Mouse (Mus musculus): ENCODE measurements around the gene Ctcf. TPM values are rescaled to one million over a fixed set of nuclear protein-coding genes. Genes with fewer than 3 reads are reported as not detected.
A peak's percentile ranks its signal among the peaks of the same experiment; 100 is the strongest.

The Ctcf gene
- polyA plus RNA-seq, 1 experiment from 2014 or later, result 103 TPM

DNA sequence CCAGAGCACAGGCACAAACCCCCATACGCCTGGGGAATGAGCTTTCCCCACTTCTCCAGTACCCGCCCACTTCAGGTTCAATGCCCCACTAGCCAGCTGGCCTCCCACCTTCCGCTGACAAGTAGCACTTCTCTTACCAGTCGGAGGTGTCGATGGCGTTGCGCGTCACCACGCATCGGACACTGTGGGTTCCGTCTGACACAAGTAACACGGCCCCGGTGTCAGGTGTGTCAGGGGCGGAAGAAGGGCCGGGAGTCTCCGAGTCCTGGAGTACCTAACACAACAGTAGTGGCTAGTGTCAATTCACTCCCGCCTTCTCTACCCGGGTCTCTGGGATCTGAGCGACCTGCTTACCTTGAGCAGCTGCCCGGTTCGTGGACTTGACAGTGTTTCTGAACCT lies 64.2 kb downstream of the Ctcf start:
- 0% methylated on average over 21 of the region's 21 CpGs for WGBS
- no peak for DNase-seq (ENCODE audit: low spot score)
- Histone ChIP-seq H3K27me3 (ENCODE audit: insufficient read depth, poor library complexity, severe bottlenecking) (peaks cover 2% of the 10 kb centered on the region; the same call in 1 of the 2 replicates), H3K36me3 (peaks cover 48% of the 10 kb centered on the region), H3K9me3 (no peaks in the 10 kb centered on the region), H3K4me1 (peaks cover 26% of the 10 kb centered on the region), H3K4me3 (peak overlapping the region; percentile 81), H3K27ac (peak overlapping the region; percentile 85)

DNA sequence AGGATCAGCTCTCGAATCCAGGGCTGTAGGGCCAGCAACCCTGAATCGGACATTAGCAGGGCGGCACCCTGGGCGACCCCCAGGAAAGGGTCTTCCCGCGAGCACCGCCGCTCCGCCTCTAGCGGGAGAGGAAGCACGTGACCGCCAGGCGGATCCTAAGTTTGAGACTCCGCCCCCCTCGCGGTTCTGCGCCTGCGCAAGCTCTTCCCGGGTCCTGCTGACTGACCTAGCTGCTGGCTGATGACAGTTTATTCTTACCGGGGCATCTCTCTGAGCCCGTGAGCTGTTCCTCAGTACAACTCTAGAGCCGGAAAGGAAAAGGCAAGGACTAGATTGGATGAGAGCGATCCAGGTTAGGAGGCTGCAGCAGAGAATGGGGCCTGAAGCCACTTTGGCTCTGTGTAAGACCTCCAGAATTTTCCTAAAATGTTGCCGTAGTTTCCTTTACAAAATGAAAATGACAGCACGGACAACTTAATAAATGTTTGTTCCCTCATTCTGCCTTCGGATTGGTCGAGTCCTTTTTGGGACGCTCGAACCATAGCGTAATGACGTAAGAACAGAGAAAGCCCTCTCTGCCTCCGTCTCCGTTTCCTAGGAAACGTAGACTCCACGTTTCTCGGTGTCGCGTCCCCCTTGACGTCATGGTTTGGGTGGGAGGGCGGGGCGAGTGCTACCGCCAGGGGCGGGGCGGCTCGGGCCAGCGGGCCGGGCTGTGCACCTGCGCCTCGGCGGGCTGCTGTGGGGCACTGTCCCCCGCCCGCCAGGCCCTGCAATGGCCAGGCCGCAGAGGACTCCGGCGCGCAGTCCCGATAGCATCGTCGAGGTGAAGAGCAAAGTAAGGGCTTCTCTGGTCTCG lies 64.8 kb downstream of the Ctcf start, which contains the start of the genes Acd and Pard6a:
Acd (minus strand) TSS at position 137 of the 859 bp plus-strand sequence.
Pard6a (plus strand) TSS at position 183 of the 859 bp plus-strand sequence.
- H3K4me1 ChIP-seq, result peaks cover 27% of the 10 kb centered on the region
- H3K4me3 ChIP-seq, result peak within 1 kb of the TSS; percentile 81
- H3K27ac ChIP-seq, result peak within 1 kb of the TSS; percentile 85
- H3K27me3 ChIP-seq (ENCODE audit: insufficient read depth, poor library complexity, severe bottlenecking), result no peaks in the 10 kb centered on the region; the same call in 1 of the 2 replicates
- H3K9me3 ChIP-seq, result no peaks in the 10 kb centered on the region
- peaks cover 47% of the 10 kb centered on the region for H3K36me3 ChIP-seq
- peak; percentile 98 for DNase-seq (ENCODE audit: low spot score)
- WGBS, result under 1% methylated on average over 60 of the region's 60 CpGs

DNA sequence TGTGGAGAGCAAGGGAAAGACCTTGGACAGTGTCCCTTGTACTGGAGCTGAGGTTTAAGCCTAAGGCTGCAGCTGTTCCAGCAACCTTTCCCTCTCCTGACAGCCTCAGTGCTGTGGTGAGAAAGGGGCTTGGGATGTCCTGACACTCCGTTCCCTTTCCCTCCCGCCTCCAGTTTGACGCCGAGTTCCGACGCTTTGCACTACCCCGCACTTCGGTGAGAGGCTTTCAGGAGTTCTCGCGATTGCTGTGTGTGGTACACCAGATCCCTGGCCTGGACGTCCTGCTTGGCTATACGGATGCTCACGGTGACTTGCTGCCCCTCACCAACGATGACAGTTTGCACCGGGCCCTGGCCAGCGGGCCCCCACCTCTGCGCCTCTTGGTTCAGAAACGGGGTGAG lies 65.6 kb downstream of the Ctcf start:
- Histone ChIP-seq H3K4me3 (peak overlapping the region; percentile 81), H3K27me3 (ENCODE audit: insufficient read depth, poor library complexity, severe bottlenecking) (no peaks in the 10 kb centered on the region), H3K27ac (peak overlapping the region; percentile 85; the same call in 1 of the 2 replicates), H3K4me1 (peaks cover 35% of the 10 kb centered on the region), H3K36me3 (peaks cover 45% of the 10 kb centered on the region), H3K9me3 (no peaks in the 10 kb centered on the region)
- DNase-seq (ENCODE audit: low spot score), result no peak
- whole genome bisulfite sequencing, result 43% methylated on average over 18 of the region's 18 CpGs

DNA sequence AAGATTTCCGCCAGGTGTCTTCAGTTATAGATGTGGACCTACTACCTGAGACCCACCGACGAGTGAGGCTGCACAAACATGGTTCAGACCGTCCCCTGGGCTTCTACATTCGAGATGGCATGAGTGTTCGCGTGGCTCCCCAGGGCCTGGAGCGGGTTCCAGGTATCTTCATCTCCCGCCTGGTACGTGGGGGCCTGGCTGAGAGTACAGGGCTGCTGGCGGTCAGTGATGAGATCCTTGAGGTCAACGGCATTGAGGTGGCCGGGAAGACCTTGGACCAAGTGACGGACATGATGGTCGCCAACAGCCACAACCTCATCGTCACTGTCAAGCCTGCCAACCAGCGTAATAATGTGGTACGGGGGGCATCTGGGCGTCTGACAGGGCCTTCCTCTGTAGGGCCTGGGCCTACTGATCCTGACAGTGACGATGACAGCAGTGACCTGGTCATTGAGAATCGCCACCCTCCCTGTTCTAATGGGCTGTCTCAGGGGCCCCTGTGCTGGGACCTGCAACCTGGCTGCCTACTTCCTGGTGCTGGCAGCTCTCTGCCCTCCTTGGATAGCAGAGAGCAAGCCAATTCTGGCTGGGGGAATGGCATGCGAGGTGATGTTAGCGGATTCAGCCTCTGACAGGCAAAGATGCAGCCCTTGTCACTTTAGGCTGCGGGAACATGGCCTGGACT lies 66.5 kb downstream of the Ctcf start:
- peaks cover 36% of the 10 kb centered on the region for H3K36me3 ChIP-seq
- no peak overlapping the region for H3K4me3 ChIP-seq

DNA sequence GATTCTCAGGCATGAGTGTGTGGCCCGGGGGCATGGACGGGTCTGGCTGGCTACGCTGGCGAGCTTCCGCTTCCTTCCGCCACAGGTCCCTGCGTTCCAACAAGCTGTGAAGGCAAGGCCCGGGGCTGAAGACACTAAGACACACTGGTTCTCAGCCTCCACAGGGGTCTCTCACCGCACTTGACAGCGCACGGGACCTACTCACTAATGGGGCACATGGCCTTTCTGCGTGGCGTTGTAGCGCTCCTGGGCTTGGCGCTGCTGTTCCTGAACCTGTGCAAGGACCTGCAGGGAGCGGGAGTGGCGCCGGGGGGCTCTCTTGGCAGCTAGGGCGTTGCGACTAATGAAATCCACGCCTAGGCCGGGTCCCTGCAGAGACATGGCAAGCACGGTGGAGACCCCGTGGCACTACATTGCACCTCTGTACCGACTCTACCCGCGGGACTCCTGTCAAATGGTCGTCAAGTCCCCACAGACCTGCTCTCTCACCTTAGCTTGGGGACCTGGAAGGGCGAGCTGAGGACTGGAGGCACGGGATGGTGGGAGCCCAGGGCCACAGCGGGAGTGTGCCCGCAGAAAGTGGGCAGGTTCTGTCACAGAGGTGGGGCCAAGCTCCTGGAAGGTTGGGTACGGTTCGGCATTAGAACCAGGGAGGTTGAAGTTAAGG lies 67.9 kb downstream of the Ctcf start:
- Histone ChIP-seq H3K27ac (no peak overlapping the region), H3K27me3 (ENCODE audit: insufficient read depth, poor library complexity, severe bottlenecking) (no peaks in the 10 kb centered on the region), H3K36me3 (peaks cover 25% of the 10 kb centered on the region), H3K4me3 (no peak overlapping the region), H3K4me1 (peaks cover 46% of the 10 kb centered on the region), H3K9me3 (no peaks in the 10 kb centered on the region)
- 91% methylated on average over 34 of the region's 34 CpGs for WGBS
- peak; percentile 74 for DNase-seq (ENCODE audit: low spot score)

More for the DNA sequence above, 66.5 kb downstream of the Ctcf start:
- Histone ChIP-seq H3K27ac (no peak overlapping the region), H3K9me3 (no peaks in the 10 kb centered on the region), H3K27me3 (ENCODE audit: insufficient read depth, poor library complexity, severe bottlenecking) (no peaks in the 10 kb centered on the region), H3K4me1 (peaks cover 42% of the 10 kb centered on the region)
- WGBS, result 91% methylated on average over 24 of the region's 24 CpGs
- no peak for DNase-seq (ENCODE audit: low spot score)

DNA sequence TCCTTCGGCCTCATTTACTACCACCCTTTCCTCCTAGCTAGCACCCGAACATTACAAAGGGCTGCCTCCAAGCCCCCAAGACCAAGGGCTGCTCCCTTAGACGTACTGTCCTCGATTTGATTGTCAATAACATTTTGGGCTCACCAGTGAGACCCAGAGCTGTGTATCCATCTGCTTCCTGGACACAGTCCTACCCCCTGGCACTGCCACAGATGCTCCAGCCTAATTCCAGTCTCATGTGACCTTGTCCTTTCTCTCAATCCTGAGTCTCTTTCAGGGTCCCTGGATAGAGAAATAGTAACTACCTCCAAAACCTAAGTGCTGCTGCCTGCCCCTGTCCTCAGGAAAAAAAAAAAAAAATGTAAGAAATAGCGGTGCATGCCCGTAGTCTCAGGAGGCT lies 68.6 kb downstream of the Ctcf start:
- WGBS, result 86% methylated on average over 6 of the region's 6 CpGs

DNA sequence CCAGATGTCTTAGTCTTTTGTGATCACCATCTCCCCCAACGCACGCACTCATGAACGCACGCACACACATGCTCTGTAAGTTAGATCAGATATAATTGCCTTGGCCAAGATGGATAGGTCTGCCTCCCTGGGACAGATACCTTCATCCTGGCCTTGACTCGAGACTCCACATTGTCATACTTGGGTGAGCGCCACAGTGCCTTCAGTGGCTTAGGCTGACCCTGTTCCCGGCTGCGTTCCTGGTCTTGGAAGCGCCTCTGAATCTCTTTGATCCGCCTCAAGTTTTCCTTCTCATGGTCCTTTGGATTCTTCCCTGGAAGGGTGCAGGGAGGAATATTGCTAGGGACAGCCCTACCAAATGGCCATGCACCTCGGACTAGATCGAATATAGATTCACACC lies 70.1 kb downstream of the Ctcf start:
- Histone ChIP-seq H3K36me3 (peaks cover 22% of the 10 kb centered on the region), H3K4me3 (peak overlapping the region; percentile 79), H3K9me3 (no peaks in the 10 kb centered on the region), H3K27me3 (ENCODE audit: insufficient read depth, poor library complexity, severe bottlenecking) (no peaks in the 10 kb centered on the region), H3K4me1 (peaks cover 34% of the 10 kb centered on the region), H3K27ac (no peak overlapping the region)
- 86% methylated on average over 12 of the region's 12 CpGs for WGBS
- no peak for DNase-seq (ENCODE audit: low spot score)

More for the DNA sequence above, 68.6 kb downstream of the Ctcf start:
- H3K27ac ChIP-seq, result no peak overlapping the region
- no peak for DNase-seq (ENCODE audit: low spot score)
- H3K9me3 ChIP-seq, result no peaks in the 10 kb centered on the region
- H3K4me3 ChIP-seq, result no peak overlapping the region
- H3K27me3 ChIP-seq (ENCODE audit: insufficient read depth, poor library complexity, severe bottlenecking), result no peaks in the 10 kb centered on the region
- H3K4me1 ChIP-seq, result peaks cover 39% of the 10 kb centered on the region
- peaks cover 22% of the 10 kb centered on the region for H3K36me3 ChIP-seq

DNA sequence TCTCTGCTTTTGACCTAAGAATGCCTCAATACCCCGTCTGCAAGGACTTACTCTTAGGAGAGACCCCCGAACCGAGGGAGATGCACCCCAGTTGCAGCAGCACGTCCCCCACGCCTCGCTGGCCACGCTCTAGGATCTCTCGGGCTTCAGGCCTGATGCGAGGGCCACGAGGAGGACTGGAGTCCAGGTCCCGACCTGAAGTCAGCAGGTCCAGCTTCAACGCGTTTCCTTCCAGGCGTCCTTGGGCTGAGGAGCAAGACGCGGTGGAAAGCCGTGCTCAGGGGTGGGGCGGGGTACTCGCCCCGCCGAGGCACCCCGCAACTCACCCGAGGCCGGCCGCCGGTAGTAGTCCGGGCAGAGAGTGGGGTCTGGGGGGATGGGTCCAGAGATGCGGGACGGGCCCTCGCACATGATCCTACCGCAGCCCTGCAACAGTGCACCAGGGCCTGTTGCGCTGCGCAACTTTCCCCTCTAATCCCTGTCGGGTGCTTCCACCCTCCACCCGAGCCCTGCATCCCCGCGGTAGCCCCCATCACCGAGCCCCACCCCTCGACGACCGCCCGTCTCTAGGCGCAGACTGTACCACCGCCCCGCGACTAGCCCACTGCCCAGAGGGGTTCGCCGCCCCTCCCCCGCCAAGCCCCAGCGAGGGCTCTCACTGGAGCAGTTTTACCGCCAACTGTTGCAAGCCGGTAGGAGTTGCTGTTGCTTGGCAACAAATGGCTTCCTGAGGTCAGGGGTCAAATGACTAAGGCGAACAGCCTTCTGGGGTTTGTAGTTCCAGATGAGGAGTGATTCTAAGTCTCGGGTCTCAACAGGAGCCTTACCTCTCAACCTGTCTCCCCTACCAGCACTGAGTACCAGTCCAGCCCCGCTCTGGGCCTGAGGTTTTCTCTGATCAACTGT lies 71.4 kb downstream of the Ctcf start, which contains the start of the genes 4933405L10Rik and Enkd1:
4933405L10Rik (plus strand) TSS at position 158 of the 906 bp plus-strand sequence.
Enkd1 (minus strand) TSS at position 713 of the 906 bp plus-strand sequence.
- no peaks in the 10 kb centered on the region for H3K27me3 ChIP-seq (ENCODE audit: insufficient read depth, poor library complexity, severe bottlenecking)
- H3K27ac ChIP-seq, result peak within 1 kb of the TSS; percentile 84
- H3K36me3 ChIP-seq, result peaks cover 19% of the 10 kb centered on the region
- peak within 1 kb of the TSS; percentile 79 for H3K4me3 ChIP-seq
- WGBS, result 1% methylated on average over 55 of the region's 55 CpGs
- no peaks in the 10 kb centered on the region for H3K9me3 ChIP-seq
- peaks cover 21% of the 10 kb centered on the region for H3K4me1 ChIP-seq
- peak; percentile 95 for DNase-seq (ENCODE audit: low spot score)

DNA sequence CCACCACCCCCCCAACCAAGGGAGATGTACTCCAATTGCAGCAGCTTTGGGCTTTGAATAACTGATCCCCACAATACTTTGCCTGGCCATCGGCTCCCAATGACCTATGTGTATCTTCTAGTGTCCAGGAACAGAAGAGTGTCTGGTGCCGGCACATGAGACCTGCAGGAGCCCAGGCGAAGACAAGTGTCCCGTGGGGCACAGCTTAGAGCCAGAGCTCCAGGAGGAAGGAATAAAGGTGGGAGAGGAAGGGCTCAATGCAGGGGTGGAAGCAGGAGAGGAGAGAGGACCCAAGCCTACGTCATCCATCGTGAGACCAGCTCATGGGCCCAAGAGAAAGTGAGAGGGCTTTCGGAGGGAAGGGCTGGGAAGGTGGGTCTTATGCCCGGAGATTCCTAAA lies 72.3 kb downstream of the Ctcf start:
- Histone ChIP-seq H3K27ac (no peak overlapping the region), H3K9me3 (no peaks in the 10 kb centered on the region), H3K4me3 (no peak overlapping the region), H3K4me1 (peaks cover 20% of the 10 kb centered on the region), H3K27me3 (ENCODE audit: insufficient read depth, poor library complexity, severe bottlenecking) (no peaks in the 10 kb centered on the region), H3K36me3 (peaks cover 10% of the 10 kb centered on the region)
- WGBS, result 87% methylated on average over 8 of the region's 8 CpGs
- no peak for DNase-seq (ENCODE audit: low spot score)

DNA sequence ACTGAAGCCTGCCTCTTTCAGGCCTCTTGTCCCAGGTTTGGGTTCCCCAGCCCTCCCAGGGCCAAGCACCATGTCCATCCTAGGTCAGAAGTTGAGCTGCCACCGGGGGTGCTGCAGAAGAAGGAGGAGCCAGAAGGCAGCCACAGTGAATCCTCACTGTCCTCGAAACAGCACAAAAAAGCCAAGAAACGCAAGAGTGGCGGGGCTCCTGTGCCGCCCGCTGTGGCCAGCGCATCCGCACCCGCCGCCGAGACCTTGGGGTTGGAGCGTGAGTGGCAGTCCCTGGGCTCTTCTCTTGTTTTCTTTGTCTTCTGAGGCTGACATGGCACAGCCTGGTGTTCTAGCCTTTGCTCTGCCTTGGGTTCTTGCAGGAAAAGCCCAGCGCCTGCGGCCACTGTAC lies 72.9 kb downstream of the Ctcf start:
- no peaks in the 10 kb centered on the region for H3K27me3 ChIP-seq (ENCODE audit: insufficient read depth, poor library complexity, severe bottlenecking)
- H3K4me3 ChIP-seq, result no peak overlapping the region
- peaks cover 20% of the 10 kb centered on the region for H3K4me1 ChIP-seq
- no peaks in the 10 kb centered on the region for H3K9me3 ChIP-seq
- H3K27ac ChIP-seq, result no peak overlapping the region
- H3K36me3 ChIP-seq, result peaks cover 3% of the 10 kb centered on the region
- WGBS, result 74% methylated on average over 14 of the region's 14 CpGs
- DNase-seq (ENCODE audit: low spot score), result no peak

DNA sequence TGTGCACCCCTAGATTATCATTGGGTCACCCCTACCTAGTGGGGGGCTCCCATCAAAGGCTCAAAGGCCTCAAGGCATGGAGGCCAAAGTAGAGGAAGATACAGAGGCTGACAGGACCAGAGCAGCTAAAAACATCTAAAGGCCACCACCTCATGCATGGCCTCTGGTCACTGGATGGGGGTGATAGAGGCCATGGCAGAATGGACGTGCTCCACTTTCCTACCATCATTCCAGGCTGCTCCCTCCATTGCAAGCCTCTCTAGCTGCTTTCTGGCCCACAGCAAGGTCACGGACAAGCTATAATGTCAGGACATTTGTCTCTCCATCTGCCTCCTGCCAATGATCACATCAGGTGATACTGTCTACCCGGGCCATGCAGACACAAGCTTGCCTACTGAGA lies 75.9 kb downstream of the Ctcf start:
- WGBS, result 78% methylated on average over 3 of the region's 3 CpGs
- peaks cover 18% of the 10 kb centered on the region for H3K36me3 ChIP-seq
- H3K4me3 ChIP-seq, result no peak overlapping the region
- H3K27me3 ChIP-seq (ENCODE audit: insufficient read depth, poor library complexity, severe bottlenecking), result no peaks in the 10 kb centered on the region
- DNase-seq (ENCODE audit: low spot score), result no peak
- peaks cover 8% of the 10 kb centered on the region for H3K4me1 ChIP-seq
- no peaks in the 10 kb centered on the region for H3K9me3 ChIP-seq
- no peak overlapping the region for H3K27ac ChIP-seq

DNA sequence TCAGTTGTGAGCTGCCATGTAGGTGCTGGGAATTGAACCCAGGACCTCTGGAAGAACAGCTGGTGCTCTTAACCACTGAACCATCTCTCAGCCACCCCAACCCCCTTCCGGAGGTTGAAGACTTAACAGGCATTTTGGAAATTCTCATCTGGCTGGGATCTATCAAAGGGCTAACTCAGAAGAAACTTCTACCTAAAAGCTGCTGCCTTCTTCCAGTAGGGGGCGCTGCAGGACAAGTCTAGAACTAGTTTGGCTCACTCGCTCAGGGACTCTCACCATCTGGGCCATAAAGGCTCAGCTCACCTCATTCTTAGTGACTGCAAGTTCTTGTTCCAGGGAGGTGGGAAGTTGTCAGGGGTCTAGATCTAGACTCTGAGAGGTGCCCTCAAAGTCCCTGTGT lies 77.8 kb downstream of the Ctcf start:
- H3K4me3 ChIP-seq, result no peak overlapping the region
- peaks cover 19% of the 10 kb centered on the region for H3K36me3 ChIP-seq
- H3K27me3 ChIP-seq (ENCODE audit: insufficient read depth, poor library complexity, severe bottlenecking), result no peaks in the 10 kb centered on the region
- H3K27ac ChIP-seq, result no peak overlapping the region
- 6% methylated on average over 3 of the region's 3 CpGs for WGBS
- H3K4me1 ChIP-seq, result no peaks in the 10 kb centered on the region
- H3K9me3 ChIP-seq, result no peaks in the 10 kb centered on the region
- peak; percentile 93 for DNase-seq (ENCODE audit: low spot score)

Measured in heart, embryonic 10.5 days (tissue).